Mouse (Mus musculus) olfactory bulb, adult 2 months (tissue): ENCODE data around the gene Spats2.

Experiments
- CTCF ChIP-seq: fragments of 200-500 bp; IDR thresholded peaks from 2 replicates; pipeline ENCODE4 v1.5.1; 2012; ENCODE audit warnings: low read depth, mild to moderate bottlenecking, low read length, moderate library complexity; ENCODE audit not compliant: insufficient read depth
- POLR2A ChIP-seq: fragments of 200-500 bp; IDR thresholded peaks from 2 replicates; pipeline ENCODE4 v1.6.1; 2012; ENCODE audit warnings: mild to moderate bottlenecking, low read depth, low read length, moderate library complexity; ENCODE audit not compliant: insufficient read depth

- TF ChIP-seq POLR2A (no peak), CTCF (peak; percentile 54; the same call in 1 of the 2 replicates)
Measured at GRCm38 (mm10) chr15:99139669-99140068, 14.0 kb downstream of the Spats2 start.
